Comparison of ENCODE assay signal across 12 mouse cellular contexts in genomic region chr17:13705481-13705921, GRCm38 (mm10). TPM values are rescaled to one million over a fixed set of nuclear protein-coding genes. Genes with fewer than 3 reads are reported as not detected.
DNase-seq lines count a peak whose midpoint lies in the region; ATAC-seq lines count a peak whose summit lies in the region.
"Had no signal": no experiment of that assay in that cellular context is flagged by ENCODE, and none has a peak within 500 bp of the region (broad histone marks: within the 10 kb centered on the region; RNA-seq: fewer than 3 reads in every experiment).

No protein-coding gene starts in this region.

- peaks cover 10% of the 10 kb centered on the region; the same call in 1 of the 2 replicates for H3K4me1 ChIP-seq in kidney, embryonic 14.5 days (ENCODE audit: control insufficient read depth, insufficient read depth, low read length)
- H3K4me1 ChIP-seq in forebrain, embryonic 13.5 days = peaks cover 22% of the 10 kb centered on the region

- H3K27ac ChIP-seq in kidney, embryonic 14.5 days (ENCODE audit: low read depth, low read length) = no peak overlapping the region
- H3K27ac ChIP-seq in forebrain, embryonic 13.5 days = no peak overlapping the region
- H3K27ac ChIP-seq: embryonic facial prominence, embryonic 12.5 days; midbrain, embryonic 12.5 days had no signal

- WGBS in kidney, embryonic 14.5 days = 40% methylated on average over 4 of the region's 4 CpGs
- 52% methylated on average over 4 of the region's 4 CpGs for WGBS in forebrain, embryonic 13.5 days

- DNase-seq in kidney, adult 11 months = peak; percentile 44
- peak; percentile 70 for DNase-seq in adrenal gland, postnatal 10 days
- peak; percentile 61 to 66 for DNase-seq in heart, adult 9 months (ENCODE audit: low spot score in 2 of 2)
- DNase-seq in kidney, postnatal 25 days = peak; percentile 41 to 57
- no peak for DNase-seq in urinary bladder, adult 18-20 months (ENCODE audit: low spot score in 2 of 2)
- DNase-seq in cerebellum, postnatal 4 days (ENCODE audit: low spot score in 2 of 2) = no peak
- DNase-seq: gastrocnemius, postnatal 14 days had no signal

- ATAC-seq in kidney, embryonic 14.5 days (ENCODE audit: low FRiP score, low TSS enrichment) = no peak
- no peak for ATAC-seq in forebrain, embryonic 13.5 days

- no peak overlapping the region for H3K4me2 ChIP-seq in kidney, embryonic 14.5 days (replicated peaks; ENCODE audit: low read depth, low read length)
- H3K4me2 ChIP-seq in forebrain, embryonic 13.5 days = no peak overlapping the region
- H3K4me2 ChIP-seq: embryonic facial prominence, embryonic 12.5 days; midbrain, embryonic 12.5 days had no signal

- H3K9me3 ChIP-seq in kidney, embryonic 14.5 days (ENCODE audit: control insufficient read depth, low read length) = no peaks in the 10 kb centered on the region
- no peaks in the 10 kb centered on the region for H3K9me3 ChIP-seq in forebrain, embryonic 13.5 days (replicated peaks)
- H3K9me3 ChIP-seq: embryonic facial prominence, embryonic 12.5 days; midbrain, embryonic 12.5 days had no signal

- no peak overlapping the region for H3K9ac ChIP-seq in kidney, embryonic 14.5 days (ENCODE audit: low read depth, low read length)
- no peak overlapping the region for H3K9ac ChIP-seq in forebrain, embryonic 13.5 days
- H3K9ac ChIP-seq: embryonic facial prominence, embryonic 12.5 days; midbrain, embryonic 12.5 days had no signal

- H3K36me3 ChIP-seq in kidney, embryonic 14.5 days (ENCODE audit: control insufficient read depth, insufficient read depth, low read length) = no peaks in the 10 kb centered on the region
- no peaks in the 10 kb centered on the region for H3K36me3 ChIP-seq in forebrain, embryonic 13.5 days (ENCODE audit: poor library complexity, severe bottlenecking)
- H3K36me3 ChIP-seq: embryonic facial prominence, embryonic 12.5 days; midbrain, embryonic 12.5 days had no signal

- H3K27me3 ChIP-seq in kidney, embryonic 14.5 days (ENCODE audit: control insufficient read depth, insufficient read depth, low read length) = no peaks in the 10 kb centered on the region
- no peaks in the 10 kb centered on the region for H3K27me3 ChIP-seq in forebrain, embryonic 13.5 days
- H3K27me3 ChIP-seq: CH12.LX; embryonic facial prominence, embryonic 12.5 days; midbrain, embryonic 12.5 days had no signal

- H3K4me3 ChIP-seq in kidney, embryonic 14.5 days (ENCODE audit: low read length) = no peak overlapping the region
- no peak overlapping the region for H3K4me3 ChIP-seq in forebrain, embryonic 13.5 days
- H3K4me3 ChIP-seq: embryonic facial prominence, embryonic 12.5 days; midbrain, embryonic 12.5 days had no signal

RNA-seq across cellular contexts. Expression of gene Afdn, which starts 54.8 kb away (rescaled TPM):
- polyA plus RNA-seq in kidney, embryonic 14.5 days (2014; fragmentation: Nextera tagmentation; extraction: Ambion mirVana) = 96.7 and 105 TPM in 2 replicates
- total RNA-seq in adrenal gland, postnatal 10 days (2021) = 100 to 1,000 TPM; 103 to 152 TPM
- 137 and 159 TPM in 2 replicates for polyA plus RNA-seq in forebrain, embryonic 13.5 days (2015; fragmentation: Nextera tagmentation; extraction: Ambion mirVana)

RNA-seq across cellular contexts. Expression of gene Tcte2, which starts 56.1 kb away (rescaled TPM):
- polyA plus RNA-seq in kidney, embryonic 14.5 days (2014; fragmentation: Nextera tagmentation; extraction: Ambion mirVana) = 3.4 and 4.6 TPM in 2 replicates
- 1 to 10 TPM; 2.6 to 4.1 TPM for total RNA-seq in adrenal gland, postnatal 10 days (2021)
- polyA plus RNA-seq in forebrain, embryonic 13.5 days (2015; fragmentation: Nextera tagmentation; extraction: Ambion mirVana) = 19.2 and 20.6 TPM in 2 replicates

Comparison
In these comparisons a context has a peak if more than half of its experiments do, and no peak if none do; other contexts are left out.
1. DNase-seq: peak in kidney, adult 11 months (single experiment), adrenal gland, postnatal 10 days (single experiment), heart, adult 9 months (2 of 2) and kidney, postnatal 25 days (2 of 2); none in urinary bladder, adult 18-20 months (0 of 2) and cerebellum, postnatal 4 days (0 of 2).